Mouse (Mus musculus) midbrain, postnatal 0 days (tissue): ENCODE data around the gene Rufy4. TPM values are rescaled to one million over a fixed set of nuclear protein-coding genes. Genes with fewer than 3 reads are reported as not detected.

Experiments
- ATAC-seq: fragments of 200-750 bp; cut with Nextera tagmentation; 2 replicates; pipeline ENCODE4 v1.8.0; 2017; ENCODE audit warnings: moderate number of reproducible peaks, mild to moderate bottlenecking, moderate TSS enrichment, moderate library complexity; ENCODE audit not compliant: low FRiP score
- DNase-seq: peaks from one replicate; pipeline ENCODE4 v3.0.0-alpha.2; 2015; ENCODE audit warnings: low spot score
- H3K27ac ChIP-seq: fragments of 300-500 bp; sonication (generic); 2 replicates; pipeline ENCODE4 v1.5.1; 2014; ENCODE audit warnings: low read depth, mild to moderate bottlenecking, low read length, mixed read lengths
- H3K27me3 ChIP-seq: fragments of 300-500 bp; sonication (generic); 2 replicates; pipeline ENCODE4 v1.6.1; 2014; ENCODE audit warnings: low read length, control low read depth, mixed read lengths; ENCODE audit not compliant: insufficient read depth
- H3K36me3 ChIP-seq: fragments of 300-500 bp; sonication (generic); 2 replicates; pipeline ENCODE4 v1.6.1; 2014; ENCODE audit warnings: low read length, control low read depth, mixed read lengths; ENCODE audit not compliant: insufficient read depth
- H3K4me1 ChIP-seq: fragments of 300-500 bp; sonication (generic); 2 replicates; pipeline ENCODE4 v1.6.1; 2014; ENCODE audit warnings: mild to moderate bottlenecking, control low read depth, antibody characterized with exemption, low read length, mixed read lengths; ENCODE audit not compliant: insufficient read depth
- H3K4me2 ChIP-seq: fragments of 300-500 bp; sonication (generic); 2 replicates; pipeline ENCODE4 v1.6.1; 2014; ENCODE audit warnings: low read depth, mild to moderate bottlenecking, low read length, mixed read lengths; ENCODE audit not compliant: poor library complexity, severe bottlenecking
- H3K4me3 ChIP-seq: fragments of 300-500 bp; sonication (generic); 2 replicates; pipeline ENCODE4 v1.5.1; 2014; ENCODE audit warnings: low read depth, mild to moderate bottlenecking, low read length, moderate library complexity
- H3K9ac ChIP-seq: fragments of 300-500 bp; sonication (generic); replicated peaks from 2 replicates; pipeline ENCODE4 v1.6.1; 2014; ENCODE audit warnings: mild to moderate bottlenecking, low read length, moderate library complexity, mixed read lengths; ENCODE audit not compliant: poor library complexity, severe bottlenecking
- H3K9me3 ChIP-seq: fragments of 300-500 bp; sonication (generic); 2 replicates; pipeline ENCODE4 v1.6.1; 2016; ENCODE audit warnings: low read length, control low read depth
- CTCF ChIP-seq: IDR thresholded peaks from 2 replicates; pipeline ENCODE4 v1.5.1; 2016; ENCODE audit warnings: antibody characterized with exemption, mild to moderate bottlenecking
- WGBS: fragments of 180-500 bp; shearing (Covaris S2); extraction: QIAGEN DNeasy Blood & Tissue Kit; methylation state at CpG from one replicate; pipeline ENCODE4 v1.1.7; 2014; 5-methylcytosine and 5-hydroxymethylcytosine counted together
- polyA plus RNA-seq: library from polyadenylated mRNA; unstranded; fragments of >200 nt; fragmentation: Nextera tagmentation; extraction: Ambion mirVana; gene quantifications from 2 replicates; pipeline ENCODE4 v1.2.1, GENCODE M21; 2015
- total RNA-seq: library from RNA; depleted of rRNA; stranded (reverse); fragments of >200 nt; gene quantifications from 2 replicates; pipeline ENCODE4 v1.2.3, GENCODE M21; 2014

The Rufy4 gene
- total and polyA plus RNA-seq, 2 experiments from 2014 or later: 0.09 TPM; not detected in 1

DNA sequence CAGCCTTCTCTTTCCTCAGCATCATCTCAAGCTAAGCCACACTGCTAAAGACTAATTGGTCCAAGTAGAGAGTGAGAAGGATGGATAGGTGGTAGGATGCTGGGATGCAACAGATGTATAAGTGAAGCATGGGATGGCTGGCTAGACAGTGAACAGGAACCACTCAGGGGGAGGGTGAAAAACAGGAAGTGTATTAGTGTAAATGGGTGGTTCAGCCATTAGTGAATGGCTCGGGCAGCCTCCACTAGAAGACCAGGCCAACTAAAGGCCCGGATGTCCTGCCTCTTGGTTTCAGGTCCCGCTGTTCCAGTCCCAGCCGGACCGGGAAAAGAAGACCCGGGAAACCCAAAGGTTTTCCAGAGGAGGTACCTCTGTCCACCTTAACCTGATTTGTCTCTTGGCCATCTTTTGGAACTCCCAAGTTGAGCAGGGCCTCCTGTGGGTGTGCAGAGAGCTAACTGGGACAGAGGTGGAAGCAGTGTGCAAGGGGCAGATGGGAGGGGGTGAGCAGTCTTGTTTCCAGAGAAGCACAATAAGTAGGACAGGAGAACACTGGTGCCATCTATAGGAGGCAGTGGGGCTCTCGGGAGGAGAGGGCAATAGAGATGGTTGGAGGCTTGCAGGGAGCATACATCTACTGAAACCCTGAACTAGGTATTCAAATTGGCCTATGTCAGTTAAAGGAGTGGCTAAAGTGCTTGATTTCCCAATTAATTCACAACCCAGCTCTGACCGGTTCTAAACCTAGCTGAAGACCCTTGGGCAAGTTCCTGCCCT is 5.7 kb downstream of the Rufy4 start:
- DNase-seq (no peak), ATAC-seq (no peak)
- H3K4me3 ChIP-seq: no peak overlapping the region
- H3K9ac ChIP-seq: no peak overlapping the region
- H3K36me3 ChIP-seq: no peaks in the 10 kb centered on the region
- no peak overlapping the region for H3K27ac ChIP-seq
- no peaks in the 10 kb centered on the region for H3K4me1 ChIP-seq
- WGBS: 81% methylated on average over 8 of the region's 8 CpGs
- H3K4me2 ChIP-seq: no peak overlapping the region
- TF ChIP-seq CTCF: no peak
- H3K27me3 ChIP-seq: peaks cover under 1% of the 10 kb centered on the region; the same call in 1 of the 2 replicates
- H3K9me3 ChIP-seq: no peaks in the 10 kb centered on the region

- no peak overlapping the region for H3K27ac ChIP-seq
- H3K4me2 ChIP-seq: no peak overlapping the region
- DNase-seq: no peak
- no peaks in the 10 kb centered on the region for H3K27me3 ChIP-seq
- no peaks in the 10 kb centered on the region for H3K36me3 ChIP-seq
- TF ChIP-seq CTCF: peak; percentile 15; the same call in 1 of the 2 replicates
- no peak for ATAC-seq
- H3K4me1 ChIP-seq: no peaks in the 10 kb centered on the region
- H3K4me3 ChIP-seq: no peak overlapping the region
- H3K9me3 ChIP-seq: no peaks in the 10 kb centered on the region
- H3K9ac ChIP-seq: no peak overlapping the region
- WGBS: 69% methylated on average over 3 of the region's 3 CpGs
Measured at GRCm38 (mm10) chr1:74132011-74132410, 6.7 kb downstream of the Rufy4 start.

- no peak overlapping the region for H3K4me2 ChIP-seq
- no peak for TF ChIP-seq CTCF
- H3K9ac ChIP-seq: no peak overlapping the region
- DNase-seq (no peak), ATAC-seq (no peak)
- WGBS: 77% methylated on average over 6 of the region's 6 CpGs
- H3K4me3 ChIP-seq: no peak overlapping the region
- no peaks in the 10 kb centered on the region for H3K36me3 ChIP-seq
- no peaks in the 10 kb centered on the region for H3K4me1 ChIP-seq
- H3K27ac ChIP-seq: no peak overlapping the region
- no peaks in the 10 kb centered on the region for H3K27me3 ChIP-seq
- no peaks in the 10 kb centered on the region for H3K9me3 ChIP-seq
Measured at GRCm38 (mm10) chr1:74133954-74134353, 8.6 kb downstream of the Rufy4 start.

DNA sequence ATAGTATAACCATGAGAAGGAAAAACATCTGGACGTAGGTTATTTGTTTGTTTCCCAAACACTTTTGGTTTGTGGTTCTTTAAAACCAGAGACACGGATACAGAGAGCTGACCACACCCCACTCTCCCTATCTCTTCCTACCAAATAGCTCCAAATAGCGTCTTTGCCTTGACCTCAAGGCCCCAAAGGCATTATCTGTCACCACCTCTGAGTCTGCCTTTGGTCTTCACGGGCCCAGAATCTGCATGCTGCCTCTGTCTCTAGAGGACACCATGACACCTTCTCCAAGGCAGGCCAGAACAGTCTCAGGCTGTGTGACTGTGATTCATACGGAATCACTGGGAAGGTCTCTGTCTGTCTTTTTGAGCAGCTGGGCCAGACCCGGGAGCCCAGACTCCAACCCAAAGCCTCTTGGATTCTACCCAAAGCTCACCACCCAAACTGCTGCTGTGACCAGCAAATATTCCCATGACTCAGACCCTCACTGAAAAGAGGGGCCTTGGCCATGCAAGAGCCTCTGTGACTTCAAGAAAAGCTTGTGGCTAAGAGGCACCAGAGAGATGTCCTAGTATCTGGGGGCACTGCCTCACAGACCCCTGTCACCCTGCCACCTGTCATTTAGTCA is 10.1 kb downstream of the Rufy4 start:
- ATAC-seq (no peak), DNase-seq (no peak)
- 90% methylated on average over 6 of the region's 6 CpGs for WGBS
- no peaks in the 10 kb centered on the region for H3K4me1 ChIP-seq
- no peaks in the 10 kb centered on the region for H3K36me3 ChIP-seq
- TF ChIP-seq CTCF: no peak
- H3K4me2 ChIP-seq: no peak overlapping the region
- no peaks in the 10 kb centered on the region for H3K9me3 ChIP-seq
- H3K27ac ChIP-seq: no peak overlapping the region
- H3K9ac ChIP-seq: no peak overlapping the region
- H3K27me3 ChIP-seq: no peaks in the 10 kb centered on the region
- no peak overlapping the region for H3K4me3 ChIP-seq

- Histone ChIP-seq H3K9ac (no peak overlapping the region), H3K27me3 (no peaks in the 10 kb centered on the region), H3K27ac (no peak overlapping the region), H3K4me3 (no peak overlapping the region), H3K36me3 (no peaks in the 10 kb centered on the region), H3K4me1 (no peaks in the 10 kb centered on the region), H3K4me2 (no peak overlapping the region), H3K9me3 (no peaks in the 10 kb centered on the region)
- 57% methylated on average over 3 of the region's 3 CpGs for WGBS
- DNase-seq (no peak), ATAC-seq (no peak)
- peak; percentile 25; the same call in 1 of the 2 replicates for TF ChIP-seq CTCF
Measured at GRCm38 (mm10) chr1:74139415-74139814, 14.1 kb downstream of the Rufy4 start.

DNA sequence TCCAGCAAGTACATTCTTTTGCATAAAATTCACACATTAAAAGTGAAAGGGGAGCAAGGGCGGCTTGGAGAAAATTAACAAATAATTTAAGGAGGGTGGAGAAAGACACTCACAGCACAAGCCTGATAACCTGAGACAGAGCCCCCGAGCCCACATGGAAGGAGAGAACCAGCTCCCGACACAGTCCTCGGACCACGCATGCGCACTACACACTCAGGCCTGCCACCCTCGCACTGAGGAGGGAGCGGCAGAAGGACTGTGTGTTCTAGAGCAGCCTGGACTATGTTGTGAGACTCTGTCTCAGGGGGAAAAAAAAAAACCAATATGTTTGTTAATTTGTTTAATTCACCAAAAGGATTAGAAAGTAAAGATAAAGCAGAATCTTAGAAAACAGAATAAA is 16.4 kb downstream of the Rufy4 start:
- WGBS: 80% methylated on average over 8 of the region's 8 CpGs
- DNase-seq (no peak), ATAC-seq (no peak)
- Histone ChIP-seq H3K36me3 (no peaks in the 10 kb centered on the region), H3K4me2 (no peak overlapping the region), H3K9me3 (no peaks in the 10 kb centered on the region), H3K4me3 (no peak overlapping the region), H3K4me1 (no peaks in the 10 kb centered on the region), H3K27ac (no peak overlapping the region), H3K27me3 (no peaks in the 10 kb centered on the region), H3K9ac (no peak overlapping the region)
- no peak for TF ChIP-seq CTCF
